Mouse (Mus musculus) intestine, embryonic 15.5 days (tissue): ENCODE measurements at regions not wholly inside any gene's neighbourhood (a gene's known extent, or its start where the extent isn't known, plus 50 kb on each side); places are given as distances from the start of the nearest gene placed in this dataset.
A peak's percentile ranks its signal among the peaks of the same experiment; 100 is the strongest.

Experiments used
- ATAC-seq: fragments of 200-750 bp; cut with Nextera tagmentation; 2 replicates; pipeline ENCODE4 v1.8.0; 2017; ENCODE audit warnings: moderate TSS enrichment, moderate library complexity
- H3K27ac ChIP-seq: fragments of 300-500 bp; sonication (generic); 2 replicates; pipeline ENCODE4 v1.5.1; 2015; ENCODE audit warnings: mild to moderate bottlenecking, inconsistent platforms
- H3K27me3 ChIP-seq: fragments of 300-500 bp; sonication (generic); replicated peaks from 2 replicates; pipeline ENCODE4 v1.6.1; 2015; ENCODE audit warnings: inconsistent platforms
- H3K36me3 ChIP-seq: fragments of 300-500 bp; sonication (generic); 2 replicates; pipeline ENCODE4 v1.6.1; 2015; ENCODE audit warnings: inconsistent platforms
- H3K4me1 ChIP-seq: fragments of 300-500 bp; sonication (generic); replicated peaks from 2 replicates; pipeline ENCODE4 v1.6.1; 2015; ENCODE audit warnings: inconsistent platforms
- H3K4me2 ChIP-seq: fragments of 300-500 bp; sonication (generic); replicated peaks from 2 replicates; pipeline ENCODE4 v1.6.1; 2015; ENCODE audit warnings: mild to moderate bottlenecking, inconsistent platforms
- H3K4me3 ChIP-seq: fragments of 300-500 bp; sonication (generic); replicated peaks from 2 replicates; pipeline ENCODE4 v1.5.1; 2015; ENCODE audit warnings: inconsistent platforms
- H3K9ac ChIP-seq: fragments of 300-500 bp; sonication (generic); 2 replicates; pipeline ENCODE4 v1.6.1; 2015; ENCODE audit warnings: inconsistent platforms
- H3K9me3 ChIP-seq: fragments of 300-500 bp; sonication (generic); 2 replicates; pipeline ENCODE4 v1.6.1; 2016; ENCODE audit warnings: inconsistent platforms
- WGBS: fragments of 180-500 bp; shearing (Covaris S2); methylation state at CpG from one replicate; pipeline ENCODE4 v1.1.7; 2015; 5-methylcytosine and 5-hydroxymethylcytosine counted together

DNA sequence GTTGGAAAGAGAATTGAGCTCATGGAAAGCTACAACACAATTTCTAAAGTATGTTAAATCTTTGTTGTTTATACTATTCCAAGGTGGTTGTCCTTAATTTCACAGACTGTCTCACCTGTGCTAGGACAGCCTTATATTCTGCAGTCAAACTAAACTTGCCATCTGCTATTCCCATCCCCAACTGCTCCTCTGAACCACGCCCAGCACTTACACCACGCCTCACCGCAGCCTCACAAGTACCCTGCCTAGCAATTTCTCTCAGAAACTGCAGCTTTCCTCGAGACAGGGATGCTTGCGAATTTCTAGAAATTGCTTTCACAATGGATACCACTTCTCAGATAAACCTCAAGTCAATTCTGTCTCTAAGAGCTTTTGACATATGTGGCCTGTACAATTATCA is 213.7 kb downstream of the Parm1 start:
- no peaks in the 10 kb centered on the region for H3K27me3 ChIP-seq
- H3K4me1 ChIP-seq, result no peaks in the 10 kb centered on the region
- H3K4me3 ChIP-seq, result no peak overlapping the region
- no peak overlapping the region for H3K27ac ChIP-seq
- no peak overlapping the region for H3K4me2 ChIP-seq
- ATAC-seq, result no peak
- WGBS, result 74% methylated on average over 5 of the region's 5 CpGs
- no peak overlapping the region for H3K9ac ChIP-seq
- H3K9me3 ChIP-seq, result no peaks in the 10 kb centered on the region
- H3K36me3 ChIP-seq, result no peaks in the 10 kb centered on the region

DNA sequence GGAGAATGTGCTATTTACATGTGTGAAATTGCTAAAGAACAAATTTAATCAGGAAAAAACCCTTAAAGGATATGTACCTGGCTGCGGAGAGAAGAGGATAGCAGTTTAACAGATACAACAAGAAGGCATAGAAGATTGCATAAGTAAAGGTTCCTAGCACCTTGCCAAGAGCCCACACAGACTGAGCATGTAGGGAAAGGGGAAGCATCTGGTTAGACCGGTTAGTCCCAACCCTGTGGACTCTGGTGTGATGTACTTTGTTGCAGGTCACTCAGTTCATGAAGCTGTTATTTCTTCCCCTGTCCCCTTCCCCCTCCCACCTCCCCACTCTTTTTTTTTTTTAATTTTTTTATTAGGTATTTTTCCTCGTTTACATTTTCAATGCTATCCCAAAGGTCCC is 212.5 kb downstream of the Parm1 start:
- no peaks in the 10 kb centered on the region for H3K36me3 ChIP-seq
- WGBS, result 50% methylated on average over 3 of the region's 3 CpGs
- ATAC-seq, result peak; percentile 83
- no peaks in the 10 kb centered on the region for H3K27me3 ChIP-seq
- no peak overlapping the region for H3K27ac ChIP-seq
- H3K4me3 ChIP-seq, result no peak overlapping the region
- H3K9me3 ChIP-seq, result no peaks in the 10 kb centered on the region
- no peak overlapping the region for H3K9ac ChIP-seq
- no peaks in the 10 kb centered on the region for H3K4me1 ChIP-seq
- H3K4me2 ChIP-seq, result no peak overlapping the region

DNA sequence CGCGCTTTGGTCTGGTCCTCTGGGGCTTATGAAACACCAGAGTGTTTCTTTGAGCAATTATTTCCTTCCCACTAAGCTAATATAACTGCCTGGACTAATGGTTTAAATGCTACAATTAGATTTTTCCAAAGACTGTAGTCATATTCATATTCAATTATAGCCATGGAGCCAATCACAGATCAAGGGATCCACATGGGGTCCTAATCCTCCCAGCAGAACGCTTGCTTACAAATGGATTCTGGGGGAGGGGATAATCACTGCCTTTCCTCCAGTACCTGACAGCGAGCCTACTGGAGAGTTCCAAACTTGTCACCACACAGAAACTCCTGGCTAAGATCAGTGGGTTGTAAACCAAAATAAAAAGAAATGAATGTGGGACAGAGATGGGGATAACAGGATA is 212.0 kb downstream of the Parm1 start:
- H3K4me2 ChIP-seq, result no peak overlapping the region
- H3K9me3 ChIP-seq, result no peaks in the 10 kb centered on the region
- no peak overlapping the region for H3K4me3 ChIP-seq
- 60% methylated on average over 4 of the region's 4 CpGs for WGBS
- no peaks in the 10 kb centered on the region for H3K36me3 ChIP-seq
- no peaks in the 10 kb centered on the region for H3K4me1 ChIP-seq
- no peak overlapping the region for H3K9ac ChIP-seq
- no peaks in the 10 kb centered on the region for H3K27me3 ChIP-seq
- ATAC-seq, result 0 out of 2 replicates have a peak, but pooled peaks have one; percentile 1
- H3K27ac ChIP-seq, result no peak overlapping the region

DNA sequence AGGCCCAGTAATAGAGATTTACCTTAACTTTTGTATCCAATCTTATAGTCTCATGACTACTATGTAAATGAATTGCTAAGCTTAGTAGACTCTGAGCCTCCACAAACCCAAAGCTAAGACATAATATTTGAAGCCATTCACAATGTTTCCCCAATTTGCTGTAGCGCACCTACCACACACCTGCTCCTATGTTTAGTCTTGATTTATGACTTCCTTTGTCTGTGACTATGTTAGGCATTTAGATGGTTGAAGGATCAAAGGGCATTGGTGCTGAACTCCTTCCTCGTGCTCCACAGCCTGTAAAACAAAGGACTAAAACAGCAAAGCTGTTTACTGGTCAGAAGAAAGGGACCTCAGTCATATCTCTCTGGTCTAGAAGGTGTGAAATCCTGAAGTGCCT is 210.0 kb downstream of the Parm1 start:
- H3K27ac ChIP-seq, result peak overlapping the region; percentile 48; the same call in 1 of the 2 replicates
- H3K9me3 ChIP-seq, result no peaks in the 10 kb centered on the region
- no peak overlapping the region for H3K4me3 ChIP-seq
- ATAC-seq, result peak; percentile 66
- no peak overlapping the region for H3K9ac ChIP-seq
- no peaks in the 10 kb centered on the region for H3K4me1 ChIP-seq
- H3K4me2 ChIP-seq, result no peak overlapping the region
- H3K36me3 ChIP-seq, result no peaks in the 10 kb centered on the region
- 35% methylated on average over 2 of the region's 2 CpGs for WGBS
- H3K27me3 ChIP-seq, result no peaks in the 10 kb centered on the region

DNA sequence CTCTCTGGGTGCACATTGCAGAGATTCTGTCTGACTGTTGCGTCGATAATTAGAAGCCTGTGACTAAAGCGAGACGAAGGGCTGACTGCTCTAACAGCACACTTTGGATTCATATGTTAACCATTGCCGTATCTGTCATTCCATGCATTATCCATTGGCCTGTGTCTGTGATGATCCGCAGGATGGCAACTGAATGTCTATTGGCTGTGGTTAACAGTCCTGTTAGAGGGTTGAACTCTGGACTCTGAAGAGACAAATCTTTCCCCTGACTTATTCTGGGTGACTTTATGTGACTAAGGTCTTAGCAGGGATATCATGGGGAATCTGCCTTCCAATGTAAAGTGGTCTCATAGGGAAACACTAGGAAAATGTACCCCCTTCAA is 208.7 kb downstream of the Parm1 start:
- no peak overlapping the region for H3K4me2 ChIP-seq
- H3K4me1 ChIP-seq, result no peaks in the 10 kb centered on the region
- no peaks in the 10 kb centered on the region for H3K27me3 ChIP-seq
- H3K27ac ChIP-seq, result no peak overlapping the region
- no peak for ATAC-seq
- H3K9ac ChIP-seq, result no peak overlapping the region
- WGBS, result 54% methylated on average over 6 of the region's 6 CpGs
- H3K36me3 ChIP-seq, result no peaks in the 10 kb centered on the region
- H3K4me3 ChIP-seq, result no peak overlapping the region
- H3K9me3 ChIP-seq, result no peaks in the 10 kb centered on the region

DNA sequence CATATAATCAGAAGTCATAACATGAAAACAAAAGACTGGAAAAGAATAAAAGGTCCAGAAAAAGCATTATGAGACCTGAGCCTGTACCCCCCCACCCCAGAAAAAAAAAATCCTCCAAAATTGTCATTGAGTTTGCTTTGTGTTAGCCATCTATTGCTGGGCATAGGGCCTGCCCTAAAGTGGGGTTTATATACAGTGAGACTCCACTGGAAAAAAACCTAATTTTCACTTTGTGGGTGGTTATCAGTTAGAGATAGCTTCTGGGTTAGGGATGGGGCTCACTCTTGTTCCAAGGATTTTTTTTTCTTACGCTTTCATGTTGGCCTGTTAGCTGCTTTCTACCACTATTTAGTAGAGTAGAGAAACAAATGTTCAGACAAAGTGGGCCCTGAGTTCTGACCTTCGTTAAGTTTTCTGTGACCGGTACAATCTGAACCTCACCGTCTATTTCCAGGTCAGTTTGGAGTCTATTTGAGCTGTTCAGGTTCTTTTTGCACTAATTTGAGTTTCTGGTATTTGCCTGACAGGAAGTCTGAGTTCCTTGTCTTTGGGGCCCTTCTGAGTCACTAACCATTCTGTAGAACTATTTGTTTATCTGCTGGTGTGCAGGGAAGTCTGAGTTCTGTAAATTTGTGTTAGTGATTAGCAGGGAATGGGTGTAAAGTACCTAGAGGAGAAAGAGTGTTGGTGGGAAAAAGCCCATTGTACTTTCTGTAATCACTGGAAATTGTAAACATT is 208.1 kb downstream of the Parm1 start:
- 68% methylated on average over 4 of the region's 4 CpGs for WGBS
- Histone ChIP-seq H3K9me3 (no peaks in the 10 kb centered on the region), H3K4me2 (no peak overlapping the region), H3K4me1 (no peaks in the 10 kb centered on the region), H3K27me3 (no peaks in the 10 kb centered on the region), H3K4me3 (no peak overlapping the region), H3K36me3 (no peaks in the 10 kb centered on the region), H3K9ac (no peak overlapping the region), H3K27ac (no peak overlapping the region)
- no peak for ATAC-seq

DNA sequence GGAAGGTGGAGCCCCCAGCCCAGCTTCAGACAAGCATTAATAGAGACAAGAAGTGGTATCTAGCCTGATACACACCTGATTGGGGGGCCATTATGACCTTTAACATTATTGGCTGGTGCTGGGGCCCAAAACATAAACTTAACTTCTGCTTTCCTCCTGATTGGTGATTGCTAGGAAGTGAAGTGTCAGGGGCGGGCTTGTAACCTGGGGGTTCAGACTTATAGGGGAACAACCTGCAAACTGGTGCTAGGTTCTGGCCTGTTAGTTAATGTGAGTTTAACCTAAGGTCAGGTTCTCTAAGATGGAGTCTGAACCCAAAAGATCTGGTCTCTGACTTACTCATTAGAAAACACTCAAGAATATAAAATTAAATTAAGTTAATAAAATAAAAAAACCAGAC is 207.5 kb downstream of the Parm1 start:
- no peak overlapping the region for H3K4me2 ChIP-seq
- H3K9ac ChIP-seq, result no peak overlapping the region
- no peaks in the 10 kb centered on the region for H3K27me3 ChIP-seq
- H3K4me1 ChIP-seq, result no peaks in the 10 kb centered on the region
- no peaks in the 10 kb centered on the region for H3K36me3 ChIP-seq
- ATAC-seq, result no peak
- no peak overlapping the region for H3K4me3 ChIP-seq
- 96% methylated on average over 1 of the region's 1 CpGs for WGBS
- H3K27ac ChIP-seq, result no peak overlapping the region
- H3K9me3 ChIP-seq, result no peaks in the 10 kb centered on the region

DNA sequence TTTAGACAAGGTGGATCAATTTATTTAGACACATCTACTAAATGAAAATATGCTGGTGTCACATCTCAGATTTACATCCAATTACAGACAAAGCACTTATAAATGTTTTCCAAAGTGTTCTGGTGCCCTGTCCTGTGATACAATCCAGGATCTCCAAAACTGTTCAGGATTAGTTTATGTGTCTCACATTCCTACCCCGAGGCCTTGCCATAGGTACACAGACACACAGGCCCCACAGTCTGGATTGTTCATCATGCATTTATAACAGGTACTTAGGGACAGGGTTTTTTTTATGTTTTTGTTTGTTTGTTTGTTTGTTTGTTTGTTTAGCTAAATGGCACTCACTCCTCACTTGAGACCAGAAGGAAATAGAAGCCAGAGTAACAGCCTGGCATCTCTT is 206.0 kb downstream of the Parm1 start:
- H3K9me3 ChIP-seq, result no peaks in the 10 kb centered on the region
- H3K36me3 ChIP-seq, result no peaks in the 10 kb centered on the region
- no peak overlapping the region for H3K27ac ChIP-seq
- no peak overlapping the region for H3K4me2 ChIP-seq
- H3K27me3 ChIP-seq, result no peaks in the 10 kb centered on the region
- no peak overlapping the region for H3K4me3 ChIP-seq
- ATAC-seq, result no peak
- no peaks in the 10 kb centered on the region for H3K4me1 ChIP-seq
- 20% methylated on average over 1 of the region's 1 CpGs for WGBS
- H3K9ac ChIP-seq, result no peak overlapping the region

DNA sequence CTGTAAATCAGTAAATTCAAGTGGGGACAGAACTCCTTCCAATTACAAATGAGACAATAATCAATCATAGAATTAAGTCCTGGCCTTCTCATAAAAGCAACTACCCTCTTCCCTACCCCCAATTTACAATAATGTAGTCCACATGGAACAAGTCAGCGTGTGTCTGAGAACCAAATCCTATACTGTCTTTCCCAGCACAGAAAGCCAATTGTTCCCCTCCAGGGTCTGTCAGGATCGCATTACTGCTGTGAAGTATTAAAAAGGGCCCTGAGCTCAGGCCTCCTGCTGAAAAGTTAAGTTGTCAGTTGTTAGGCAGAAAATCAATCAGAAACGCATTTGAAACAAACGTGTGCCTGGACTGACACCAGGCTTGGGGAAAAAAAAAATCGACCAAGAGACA is 205.6 kb downstream of the Parm1 start:
- Histone ChIP-seq H3K9me3 (no peaks in the 10 kb centered on the region), H3K9ac (no peak overlapping the region), H3K4me1 (no peaks in the 10 kb centered on the region), H3K4me3 (no peak overlapping the region), H3K27ac (no peak overlapping the region), H3K36me3 (no peaks in the 10 kb centered on the region), H3K4me2 (no peak overlapping the region), H3K27me3 (no peaks in the 10 kb centered on the region)
- WGBS, result 49% methylated on average over 5 of the region's 5 CpGs
- no peak for ATAC-seq

DNA sequence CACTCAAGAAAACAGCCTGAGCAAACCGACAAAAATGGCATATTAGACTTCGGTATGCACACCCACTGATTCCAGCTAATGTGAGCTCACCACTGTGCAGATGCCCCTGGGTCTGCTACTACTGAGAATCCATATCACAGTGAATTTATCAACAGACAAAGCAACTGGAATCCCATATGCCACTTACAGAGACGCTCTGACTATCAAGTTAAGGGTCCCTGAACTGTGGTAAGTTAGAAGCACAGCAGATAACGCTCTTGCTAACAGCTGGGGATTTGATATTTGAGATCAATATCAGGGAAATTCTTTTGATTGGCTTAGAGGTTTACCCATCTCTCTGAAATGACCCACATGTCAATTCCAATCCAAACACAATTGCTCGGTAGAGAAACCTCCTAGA is 205.0 kb downstream of the Parm1 start:
- H3K9ac ChIP-seq, result no peak overlapping the region
- H3K36me3 ChIP-seq, result no peaks in the 10 kb centered on the region
- H3K4me3 ChIP-seq, result no peak overlapping the region
- H3K9me3 ChIP-seq, result no peaks in the 10 kb centered on the region
- no peak overlapping the region for H3K4me2 ChIP-seq
- H3K27ac ChIP-seq, result no peak overlapping the region
- H3K4me1 ChIP-seq, result no peaks in the 10 kb centered on the region
- H3K27me3 ChIP-seq, result no peaks in the 10 kb centered on the region
- ATAC-seq, result no peak
- 76% methylated on average over 5 of the region's 5 CpGs for WGBS

DNA sequence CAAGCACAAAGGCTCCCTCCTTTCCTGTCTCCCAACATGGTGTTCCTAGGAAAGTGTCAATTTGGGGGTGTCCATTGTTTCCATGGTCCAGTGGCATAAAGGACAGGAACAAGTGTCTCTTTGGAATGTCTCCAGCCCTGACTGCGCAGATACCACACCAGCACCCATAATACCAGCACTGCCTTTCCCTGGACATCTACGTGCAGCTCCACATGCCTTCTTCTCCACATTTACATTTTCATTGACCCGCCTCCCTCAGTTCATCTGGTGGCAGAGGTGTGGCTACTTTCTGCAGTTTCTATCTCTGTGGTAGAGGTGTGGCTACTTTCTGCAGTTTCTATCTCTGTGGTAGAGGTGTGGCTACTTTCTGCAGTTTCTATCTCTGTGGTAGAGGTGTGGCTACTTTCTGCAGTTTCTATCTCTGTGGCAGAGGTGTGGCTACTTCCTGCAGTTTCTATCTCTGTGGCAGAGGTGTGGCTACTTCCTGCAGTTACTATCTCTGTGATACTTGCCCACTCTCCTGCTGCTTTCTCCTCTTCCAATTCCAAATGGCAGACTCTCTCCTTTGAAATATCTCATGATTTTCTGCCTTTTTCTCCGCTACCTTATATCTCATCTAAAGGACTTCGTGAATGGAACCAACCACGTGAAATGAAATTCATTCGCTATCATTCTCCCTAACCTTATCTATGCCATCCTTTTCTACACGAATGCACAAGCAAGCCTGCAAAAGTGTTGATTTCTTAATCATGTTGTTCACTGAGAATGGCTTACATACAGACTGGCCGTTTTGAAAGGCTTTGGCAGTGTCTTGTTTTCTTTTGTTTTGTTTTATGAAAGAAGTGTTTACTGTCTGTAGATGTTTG is 204.0 kb downstream of the Parm1 start:
- Histone ChIP-seq H3K27me3 (no peaks in the 10 kb centered on the region), H3K27ac (no peak overlapping the region), H3K4me3 (no peak overlapping the region), H3K4me2 (no peak overlapping the region), H3K9ac (no peak overlapping the region), H3K9me3 (no peaks in the 10 kb centered on the region), H3K4me1 (no peaks in the 10 kb centered on the region), H3K36me3 (no peaks in the 10 kb centered on the region)
- ATAC-seq, result no peak
- WGBS, result 89% methylated on average over 9 of the region's 9 CpGs

DNA sequence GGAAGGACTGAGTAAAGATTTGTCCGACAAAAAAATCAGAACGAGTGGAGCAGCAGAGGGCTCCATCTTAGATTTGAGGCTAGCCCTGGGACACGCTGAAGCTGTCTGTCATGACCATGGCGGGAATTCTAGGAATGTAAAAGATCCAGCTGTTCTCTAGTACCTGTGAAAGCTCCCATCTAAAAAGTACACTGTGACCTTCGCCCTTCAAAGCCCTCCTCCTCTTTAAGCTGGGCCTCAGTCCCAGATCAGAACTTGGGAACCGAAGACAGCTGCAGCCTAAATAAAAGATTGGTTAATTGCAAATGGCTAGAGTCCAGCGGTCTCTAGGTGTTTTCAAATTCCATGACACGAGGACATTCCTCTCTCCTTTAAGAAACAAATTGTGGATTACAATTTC is 195.6 kb downstream of the Parm1 start:
- Histone ChIP-seq H3K4me2 (no peak overlapping the region), H3K9ac (no peak overlapping the region), H3K4me3 (no peak overlapping the region), H3K4me1 (no peaks in the 10 kb centered on the region; the same call in 1 of the 2 replicates), H3K9me3 (no peaks in the 10 kb centered on the region), H3K36me3 (no peaks in the 10 kb centered on the region), H3K27me3 (no peaks in the 10 kb centered on the region), H3K27ac (no peak overlapping the region)
- 43% methylated on average over 8 of the region's 8 CpGs for WGBS
- peak; percentile 28; the same call in 1 of the 2 replicates for ATAC-seq
